Mouse (Mus musculus) E14TG2a.4 (cell line): ENCODE measurements around the gene Atl2.

Source experiments
- CTCF ChIP-seq: conservative IDR thresholded peaks from 2 replicates; pipeline ENCODE4 v1.5.1; 2014; ENCODE audit warnings: low read length
- NANOG ChIP-seq: IDR thresholded peaks from 2 replicates; pipeline ENCODE4 v1.6.1; 2014; ENCODE audit warnings: borderline replicate concordance, low read length, mixed read lengths
- POU5F1 ChIP-seq: IDR thresholded peaks from 2 replicates; pipeline ENCODE4 v1.6.1; 2014; ENCODE audit warnings: low read length, borderline replicate concordance

GRCm38 (mm10) chr17:79802056-79802455 lies 93.9 kb downstream of the Atl2 start:
- TF ChIP-seq CTCF = no peak
- TF ChIP-seq NANOG = no peak
- no peak for TF ChIP-seq POU5F1
